Mouse (Mus musculus) E14TG2a.4 (cell line): Measurements from ENCODE around the gene Chil5.

Experiments used
- CTCF ChIP-seq: conservative IDR thresholded peaks from 2 replicates; pipeline ENCODE4 v1.5.1; 2014; ENCODE audit warnings: low read length
- NANOG ChIP-seq: IDR thresholded peaks from 2 replicates; pipeline ENCODE4 v1.6.1; 2014; ENCODE audit warnings: borderline replicate concordance, low read length, mixed read lengths

GRCm38 (mm10) chr3:105994730-105995129 is 37.9 kb downstream of the Chil5 start:
- TF ChIP-seq CTCF (no peak), NANOG (no peak)
